22 mouse cellular contexts compared by ENCODE assay signal in the genomic region with DNA sequence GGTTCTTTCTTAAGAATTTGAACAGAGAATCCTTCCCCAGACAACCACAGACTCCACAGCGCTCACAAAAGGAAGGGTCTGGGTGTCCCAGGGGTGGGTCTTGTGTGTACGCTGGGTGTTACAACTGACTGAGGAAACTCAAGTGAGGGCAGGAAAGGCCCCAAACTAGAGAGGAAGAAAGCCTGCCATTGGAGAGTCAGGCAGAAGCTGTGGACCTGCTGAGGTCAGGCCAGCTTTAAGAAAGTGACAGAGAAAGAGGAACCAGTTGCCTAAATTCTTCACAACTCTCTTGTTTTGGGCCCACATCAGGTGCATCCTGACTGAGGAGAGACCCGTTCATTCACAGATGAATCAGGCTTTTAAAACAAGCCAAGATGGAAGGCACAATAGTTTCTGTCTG. TPM values are rescaled to one million over a fixed set of nuclear protein-coding genes. Genes with fewer than 3 reads are reported as not detected.
A peak's percentile ranks its signal among the peaks of the same experiment; 100 is the strongest.
DNase-seq lines count a peak whose midpoint lies in the region; ATAC-seq lines count a peak whose summit lies in the region.
"Had no signal": no experiment of that assay in that cellular context is flagged by ENCODE, and none has a peak within 500 bp of the region (broad histone marks: within the 10 kb centered on the region; RNA-seq: fewer than 3 reads in every experiment).

No protein-coding gene starts in this region.

- H3K9me3 ChIP-seq in liver, embryonic 16.5 days (replicated peaks; ENCODE audit: control insufficient read depth, low read length): no peaks in the 10 kb centered on the region
- H3K9me3 ChIP-seq: forebrain, embryonic 15.5 days; heart, embryonic 10.5 days; hindbrain, embryonic 13.5 days; limb, embryonic 10.5 days; midbrain, embryonic 10.5 days had no signal

- no peak overlapping the region for H3K9ac ChIP-seq in liver, embryonic 16.5 days (ENCODE audit: low read depth, low read length)
- H3K9ac ChIP-seq: forebrain, embryonic 15.5 days; hindbrain, embryonic 13.5 days had no signal

- 37% methylated on average over 3 of the region's 3 CpGs for WGBS in liver, embryonic 16.5 days (ENCODE audit: insufficient replicate concordance)

- peaks cover 31% of the 10 kb centered on the region for H3K27me3 ChIP-seq in liver, embryonic 16.5 days (ENCODE audit: control insufficient read depth, insufficient read depth, low read depth, low read length)

- no peaks in the 10 kb centered on the region; the same call in 1 of the 2 replicates for H3K4me1 ChIP-seq in liver, embryonic 16.5 days (ENCODE audit: control insufficient read depth, low read depth, low read length)

- H3K4me2 ChIP-seq in liver, embryonic 16.5 days (ENCODE audit: low read depth, low read length): no peak overlapping the region
- H3K4me2 ChIP-seq: forebrain, embryonic 15.5 days; hindbrain, embryonic 13.5 days had no signal

- H3K27ac ChIP-seq in liver, embryonic 16.5 days (ENCODE audit: low read length): peak overlapping the region; percentile 30; the same call in 1 of the 2 replicates
- H3K27ac ChIP-seq: forebrain, embryonic 15.5 days; heart, embryonic 10.5 days; hindbrain, embryonic 13.5 days; limb, embryonic 10.5 days; midbrain, embryonic 10.5 days had no signal

- H3K4me3 ChIP-seq in liver, embryonic 16.5 days (ENCODE audit: low read depth, low read length): no peak overlapping the region
- H3K4me3 ChIP-seq: forebrain, embryonic 15.5 days; heart, embryonic 10.5 days; hindbrain, embryonic 13.5 days; limb, embryonic 10.5 days; midbrain, embryonic 10.5 days had no signal

- peak; percentile 5 to 19 for DNase-seq in spleen, postnatal 36 days (ENCODE audit: low spot score in 2 of 2)
- no peak for DNase-seq in spleen, postnatal 14 days (ENCODE audit: low spot score in 2 of 2)
- peak; percentile 5 for DNase-seq in skeletal muscle tissue, adult 2 months (ENCODE audit: low read depth, low spot score)
- DNase-seq in frontal cortex, postnatal 10 days (ENCODE audit: low spot score in 2 of 2): no peak
- DNase-seq in adrenal gland, postnatal 14 days: no peak
- no peak for DNase-seq in adrenal gland, postnatal 4 days (ENCODE audit: low spot score in 2 of 2)
- DNase-seq: adrenal gland, postnatal 10 days; cerebellum, adult 9-11 months; gastrocnemius, postnatal 36 days; kidney, adult 2 months; kidney, postnatal 36 days; lung, adult 18-20 months; thymus, postnatal 14 days had no signal

- H3K36me3 ChIP-seq in liver, embryonic 16.5 days (ENCODE audit: control insufficient read depth, insufficient read depth): no peaks in the 10 kb centered on the region
- H3K36me3 ChIP-seq: forebrain, embryonic 15.5 days; heart, embryonic 10.5 days; hindbrain, embryonic 13.5 days; limb, embryonic 10.5 days; midbrain, embryonic 10.5 days had no signal

- peak; percentile 75 for ATAC-seq in common myeloid progenitor, adult 5-6 weeks (replicated peaks; ENCODE audit: low read depth, poor library complexity, severe bottlenecking)
- ATAC-seq in liver, embryonic 16.5 days (ENCODE audit: low read depth): peak; percentile 39; the same call in 1 of the 2 replicates
- ATAC-seq: forebrain, embryonic 15.5 days; inflammation-experienced regulatory T-cells, adult 6 months had no signal

RNA-seq across cellular contexts. Expression of a gene that starts 4.0 kb away (rescaled TPM):
- 25.9 and 27.6 TPM in 2 replicates for total RNA-seq in common myeloid progenitor, adult 5-6 weeks (2017)
- polyA plus RNA-seq in liver, embryonic 16.5 days (2015; fragmentation: Nextera tagmentation; extraction: Ambion mirVana): 3.4 and 3.5 TPM in 2 replicates
- total RNA-seq in adrenal gland, postnatal 14 days (2021): 26.3 and 31.4 TPM in 2 replicates
- total RNA-seq in adrenal gland, postnatal 4 days (2021): 10 to 100 TPM; 49.5 to 53.4 TPM
- polyA plus RNA-seq: C2C12 had no signal

RNA-seq across cellular contexts. Expression of a gene that starts 29.1 kb away (rescaled TPM):
- 46.3 and 56.7 TPM in 2 replicates for total RNA-seq in common myeloid progenitor, adult 5-6 weeks (2017)
- 47.7 and 53.7 TPM in 2 replicates for polyA plus RNA-seq in liver, embryonic 16.5 days (2015; fragmentation: Nextera tagmentation; extraction: Ambion mirVana)
- total RNA-seq in adrenal gland, postnatal 14 days (2021): 17.8 and 18.5 TPM in 2 replicates
- 10 to 100 TPM; 24.2 to 38.7 TPM for total RNA-seq in adrenal gland, postnatal 4 days (2021)

Comparison
In these comparisons a context has a peak if more than half of its experiments do, and no peak if none do; other contexts are left out.
1. DNase-seq: peak in spleen, postnatal 36 days (2 of 2) and skeletal muscle tissue, adult 2 months (single experiment); none in spleen, postnatal 14 days (0 of 2), frontal cortex, postnatal 10 days (0 of 2), adrenal gland, postnatal 14 days (single experiment) and adrenal gland, postnatal 4 days (0 of 2).